Mouse (Mus musculus): ENCODE results near the gene Mcam.

Gene Mcam

DNA sequence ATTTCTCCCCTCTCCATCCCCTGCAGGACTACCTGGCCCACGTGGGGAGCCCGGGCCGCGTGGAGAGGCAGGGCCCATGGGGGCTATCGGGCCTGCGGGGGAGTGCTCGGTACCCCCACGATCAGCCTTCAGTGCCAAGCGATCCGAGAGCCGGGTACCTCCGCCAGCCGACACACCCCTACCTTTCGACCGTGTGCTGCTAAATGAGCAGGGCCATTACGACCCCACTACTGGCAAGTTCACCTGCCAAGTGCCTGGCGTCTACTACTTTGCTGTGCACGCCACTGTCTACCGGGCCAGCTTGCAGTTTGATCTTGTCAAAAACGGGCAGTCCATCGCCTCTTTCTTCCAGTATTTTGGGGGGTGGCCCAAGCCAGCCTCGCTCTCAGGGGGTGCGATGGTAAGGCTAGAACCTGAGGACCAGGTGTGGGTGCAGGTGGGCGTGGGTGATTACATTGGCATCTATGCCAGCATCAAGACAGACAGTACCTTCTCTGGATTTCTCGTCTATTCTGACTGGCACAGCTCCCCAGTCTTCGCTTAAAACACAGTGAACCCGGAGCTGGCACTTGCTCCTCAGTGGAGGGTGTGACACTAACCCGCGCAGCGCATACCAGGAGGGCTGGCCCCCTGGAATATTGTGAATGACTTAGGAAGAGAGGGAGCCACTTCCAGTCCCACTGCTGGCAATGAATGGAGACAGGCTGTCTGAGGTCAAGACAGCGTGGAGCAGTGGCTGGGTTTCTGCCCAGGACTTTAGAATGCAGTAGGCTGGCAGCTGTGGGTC lies 25.8 kb upstream of the Mcam start:
- DNase-seq (ENCODE audit: extremely low read depth, insufficient read length, low spot score): no peak

DNA sequence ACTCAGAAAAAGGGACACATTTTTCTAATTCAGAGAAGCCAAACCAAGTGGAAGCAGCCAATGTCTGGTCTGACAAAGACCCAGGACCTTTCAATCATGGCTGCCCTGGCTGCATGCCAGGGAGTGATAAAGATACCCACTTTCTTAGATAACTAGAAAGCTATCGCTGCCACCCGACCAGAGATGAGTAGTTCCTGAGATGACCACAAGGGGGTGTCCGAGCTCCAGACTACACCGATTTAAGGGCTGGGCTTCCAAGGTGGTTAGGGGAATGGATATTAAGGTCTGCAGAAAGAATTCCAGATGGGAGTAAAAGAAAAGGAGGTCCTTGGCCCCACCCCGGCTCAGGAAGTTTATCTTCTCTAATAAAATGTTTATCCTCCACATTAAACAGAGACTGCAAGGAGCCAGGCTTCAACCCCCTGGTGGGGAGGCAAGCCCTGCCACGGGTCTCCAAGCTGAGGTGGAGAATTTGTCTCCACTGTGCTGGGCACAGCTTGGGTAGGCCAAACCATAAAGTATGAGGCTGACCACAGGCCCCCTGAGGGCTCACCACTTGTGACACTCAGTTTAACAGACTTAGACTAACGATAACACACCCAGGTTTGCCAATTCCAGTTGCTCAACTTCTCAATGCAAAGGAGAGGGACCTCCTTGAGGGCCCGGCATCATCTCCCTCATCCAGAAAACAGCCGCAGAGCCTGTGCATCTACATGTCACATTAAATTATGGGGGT lies 24.7 kb upstream of the Mcam start:
- peak; percentile 48 for DNase-seq (ENCODE audit: extremely low read depth, insufficient read length, low spot score)

DNA sequence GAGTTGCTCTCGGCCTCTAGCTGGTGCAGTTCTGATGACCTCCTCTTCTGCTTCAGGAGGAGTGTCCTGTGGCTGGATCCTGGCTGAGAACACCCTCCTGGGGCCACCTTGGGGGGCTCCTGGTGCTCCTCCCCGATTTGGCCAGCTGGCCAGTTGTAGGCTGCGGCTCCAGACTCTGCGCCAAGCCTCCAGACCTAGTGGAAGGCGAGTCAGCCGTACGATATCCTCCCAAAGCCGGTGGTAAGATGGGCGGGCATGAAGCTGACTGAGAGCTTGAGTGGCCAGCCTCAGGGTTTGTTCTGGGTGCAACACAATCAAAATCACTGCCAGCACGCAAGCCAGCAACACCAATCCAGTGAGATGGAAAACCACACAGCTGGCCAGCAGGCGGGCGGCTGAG lies 22.4 kb upstream of the Mcam start:
- DNase-seq (ENCODE audit: extremely low read depth, insufficient read length, low spot score): peak; percentile 80

DNA sequence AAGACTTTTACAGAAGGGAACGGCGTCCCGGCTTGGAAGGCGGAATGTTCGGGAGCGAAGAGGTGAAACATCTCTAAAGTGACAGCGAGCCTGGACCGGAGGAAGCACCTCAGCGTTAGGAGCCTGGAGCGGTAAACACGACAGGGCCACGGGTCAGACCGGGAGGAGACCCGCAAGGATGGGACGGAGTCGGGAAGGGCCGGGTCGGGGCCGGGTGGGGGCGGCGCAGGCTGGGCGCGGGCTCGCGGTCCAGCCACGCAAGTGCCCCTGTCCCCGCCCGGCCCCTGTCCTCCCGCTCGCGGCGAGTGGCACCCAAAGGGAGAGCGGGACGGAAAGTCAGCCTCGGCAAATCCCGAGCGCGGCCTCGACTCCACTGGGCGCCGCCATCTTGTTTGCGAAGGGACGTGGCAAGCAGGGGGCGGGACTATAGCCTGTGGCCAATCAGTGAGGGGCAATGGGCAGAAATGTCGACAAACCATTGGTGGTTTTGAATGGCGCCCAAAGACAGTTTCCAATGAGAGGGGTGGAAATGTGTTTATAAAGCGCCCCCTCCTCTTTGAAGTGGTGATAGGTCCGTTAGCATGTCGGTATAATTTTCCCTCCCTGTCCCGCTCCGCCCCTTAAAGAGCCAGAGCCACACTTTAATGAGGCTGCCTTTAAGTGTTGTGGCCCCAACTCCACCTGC lies 21.0 kb upstream of the Mcam start, which contains the start of the genes Gm49380 and Rnf26:
Gene Gm49380 (minus strand): TSS at position 396 of the 685 bp plus-strand sequence.
Gene Rnf26 (minus strand): TSS at position 413 of the 685 bp plus-strand sequence.
- peak; percentile 87 for DNase-seq (ENCODE audit: extremely low read depth, insufficient read length, low spot score)

DNA sequence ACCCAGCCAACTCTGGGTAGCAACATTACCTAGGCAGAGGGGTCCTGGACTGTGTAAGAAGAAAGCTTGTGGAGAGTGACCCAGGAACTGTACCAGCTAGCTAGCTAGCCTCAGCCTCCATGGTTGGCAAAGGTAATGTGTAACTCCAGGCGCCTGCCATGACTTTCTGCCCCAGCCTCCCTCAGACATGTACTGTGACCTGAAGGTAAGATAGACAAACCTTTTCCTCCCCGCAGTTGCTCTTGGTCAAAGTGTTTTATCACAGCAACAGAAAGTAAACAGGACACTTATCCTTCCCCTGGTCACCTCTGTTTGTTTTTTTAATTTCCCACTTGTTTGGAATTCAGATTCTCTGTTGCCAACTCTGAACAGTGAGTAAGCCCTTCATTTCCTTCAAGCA lies 19.8 kb upstream of the Mcam start:
- no peak for DNase-seq (ENCODE audit: extremely low read depth, insufficient read length, low spot score)

DNA sequence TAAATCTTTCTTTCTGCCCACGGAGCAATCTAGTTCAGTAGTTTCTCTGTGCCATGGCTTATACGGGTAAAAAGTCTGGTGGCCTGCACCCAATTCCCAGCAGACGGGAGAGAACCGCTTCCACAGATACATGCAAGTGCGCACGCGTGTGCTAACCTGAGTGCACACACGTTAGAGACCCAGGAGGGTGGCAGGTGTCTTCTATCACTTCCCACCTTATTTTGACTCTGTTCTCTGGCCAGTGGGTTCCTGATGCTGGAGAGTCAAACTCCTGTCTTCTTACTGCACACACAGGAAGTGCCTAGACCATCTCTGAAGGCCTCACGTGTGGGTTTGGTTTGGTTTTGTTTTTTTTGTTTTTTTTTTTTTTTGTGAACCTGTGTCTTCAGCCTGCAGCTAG lies 18.7 kb upstream of the Mcam start:
- DNase-seq (ENCODE audit: extremely low read depth, insufficient read length, low spot score): no peak

DNA sequence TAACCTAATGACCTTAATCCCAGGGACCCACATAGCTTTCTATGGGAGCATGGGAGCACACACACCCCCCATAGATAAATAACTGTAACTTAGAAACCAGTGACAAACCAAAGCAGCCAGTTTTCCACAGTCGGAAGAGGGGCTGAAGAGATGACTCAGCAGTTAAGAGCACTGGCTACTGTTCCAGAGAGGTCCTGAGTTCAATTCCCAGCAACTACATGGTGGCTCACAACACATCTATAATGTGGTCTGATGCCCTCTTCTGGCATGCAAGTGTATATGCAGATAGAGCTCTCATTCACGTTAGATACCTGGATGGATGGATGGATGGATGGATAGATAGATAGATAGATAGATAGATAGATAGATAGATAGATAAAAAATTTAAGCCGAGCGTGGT lies 18.1 kb upstream of the Mcam start:
- no peak for DNase-seq (ENCODE audit: extremely low read depth, insufficient read length, low spot score)

DNA sequence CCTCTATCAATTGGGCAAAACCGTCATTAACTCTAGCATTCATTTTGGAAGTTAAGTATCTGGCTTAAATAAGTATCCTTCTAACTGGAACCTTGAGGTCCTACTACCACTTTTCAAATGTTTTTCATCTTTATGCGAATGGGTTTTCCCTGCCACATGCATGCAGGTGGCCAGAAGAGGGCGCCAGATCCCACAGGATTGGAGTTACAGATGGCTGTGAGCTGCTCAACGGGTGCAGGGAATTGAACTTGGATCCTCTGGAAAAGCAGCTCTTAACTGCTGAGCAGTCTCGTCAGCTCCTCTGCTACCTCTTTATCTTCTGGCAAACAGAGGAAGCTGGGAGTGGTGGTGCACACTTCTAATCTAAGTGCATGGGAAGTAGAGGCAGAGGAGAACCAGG lies 15.3 kb upstream of the Mcam start:
- DNase-seq (ENCODE audit: extremely low read depth, insufficient read length, low spot score): no peak

DNA sequence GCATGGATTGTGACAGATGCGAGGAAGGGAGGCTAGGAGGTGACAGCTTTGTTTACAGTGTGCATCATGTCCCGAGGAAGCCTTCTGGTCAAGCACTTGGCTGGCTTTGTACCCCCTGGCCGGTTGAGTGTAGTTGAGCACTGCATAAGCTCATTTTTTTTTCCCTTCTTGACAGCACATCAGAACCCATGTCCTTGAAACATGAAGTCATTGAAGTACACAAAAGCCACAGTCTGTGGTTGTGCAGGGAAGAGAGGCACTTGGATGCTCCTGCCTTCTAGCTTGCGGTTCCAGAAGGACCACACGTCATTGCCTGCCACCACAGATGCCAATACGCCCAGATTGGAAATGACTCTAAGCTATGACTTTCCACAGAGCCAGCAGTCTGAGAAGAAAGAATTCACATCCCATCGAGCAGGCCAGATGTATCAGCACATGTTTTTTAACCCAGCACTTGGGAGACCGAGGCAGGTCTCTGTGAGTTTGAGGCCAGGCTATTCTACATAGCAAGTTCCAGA lies 14.3 kb upstream of the Mcam start:
- no peak for DNase-seq (ENCODE audit: extremely low read depth, insufficient read length, low spot score)

DNA sequence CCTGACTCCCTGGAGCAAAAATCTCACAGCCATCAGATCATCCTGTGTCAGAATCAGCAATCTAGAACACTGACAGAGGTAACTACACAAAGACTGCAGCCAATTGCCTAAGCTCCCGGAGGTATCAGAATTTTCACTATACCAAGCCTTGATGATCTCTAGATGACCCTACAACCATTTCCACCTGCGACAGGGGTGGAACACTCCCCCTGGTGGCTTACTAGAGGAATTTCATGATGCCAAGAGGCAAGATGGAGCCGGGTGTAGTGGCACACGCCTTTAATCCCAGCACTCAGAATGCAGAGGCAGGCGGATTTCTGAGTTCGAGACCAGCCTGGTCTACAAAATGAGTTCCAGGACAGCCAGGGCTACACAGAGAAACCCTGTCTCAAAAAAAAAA lies 10.0 kb upstream of the Mcam start:
- no peak for DNase-seq (ENCODE audit: extremely low read depth, insufficient read length, low spot score)

DNA sequence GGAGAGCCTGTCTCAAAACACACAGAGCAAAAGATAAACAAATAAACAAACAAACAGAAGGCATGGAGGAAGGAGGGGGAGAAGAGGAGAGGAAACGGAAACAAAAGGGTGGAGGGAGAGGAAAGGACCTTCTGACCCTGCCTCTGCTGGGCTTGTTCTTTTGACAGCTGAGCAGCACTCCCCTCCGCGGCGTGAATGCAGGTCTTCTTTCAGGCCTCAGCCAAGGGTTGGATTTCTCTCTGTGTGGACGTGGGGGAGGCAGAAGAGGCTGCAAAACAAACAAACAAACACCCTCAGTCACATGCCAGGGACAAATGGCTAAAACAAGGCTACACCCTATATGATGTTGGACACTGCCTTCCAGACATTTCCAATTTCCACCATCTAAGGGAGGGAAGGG lies 9.2 kb upstream of the Mcam start:
- DNase-seq (ENCODE audit: extremely low read depth, insufficient read length, low spot score): no peak

DNA sequence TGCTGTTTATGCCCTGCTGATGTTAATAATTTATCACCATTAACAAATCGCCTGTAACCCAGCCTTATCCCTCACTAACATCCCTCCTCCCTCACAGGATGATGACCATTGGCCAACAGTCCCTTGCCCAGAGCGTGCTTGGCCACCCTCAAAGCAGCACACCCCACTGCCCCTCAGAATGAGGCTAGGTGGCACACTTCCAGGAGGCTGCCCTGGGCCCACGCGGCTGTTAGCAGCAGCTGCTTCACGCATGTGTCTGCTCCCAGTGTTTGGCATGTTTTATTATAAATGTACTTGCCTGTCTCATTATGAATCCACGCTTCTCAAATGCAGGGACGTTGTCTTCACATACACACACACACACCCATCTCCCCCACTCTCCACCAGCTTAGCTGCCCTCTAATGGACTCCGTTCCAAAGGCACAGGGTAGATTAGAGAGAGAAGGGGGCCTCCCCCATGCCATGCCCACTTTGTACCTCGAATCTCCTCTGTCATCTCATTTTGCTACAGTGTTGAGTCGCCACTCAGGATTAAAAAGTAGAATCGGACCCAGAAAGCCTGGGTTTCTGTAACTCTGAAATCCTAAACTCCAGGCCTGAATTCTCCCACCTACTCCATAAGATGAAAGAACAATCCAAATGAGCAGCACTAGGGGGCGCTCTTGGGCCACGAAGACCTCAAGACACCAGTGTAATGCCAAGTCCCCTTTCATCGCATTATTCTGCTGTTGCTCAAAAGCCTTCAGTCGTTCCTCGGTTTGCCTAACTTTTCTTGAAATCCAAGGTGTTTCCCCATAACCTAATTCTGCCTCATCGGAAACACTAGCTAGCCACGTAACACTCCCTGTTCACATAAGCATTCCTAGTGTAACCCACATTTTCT lies 8.5 kb upstream of the Mcam start:
- no peak for DNase-seq (ENCODE audit: extremely low read depth, insufficient read length, low spot score)

DNA sequence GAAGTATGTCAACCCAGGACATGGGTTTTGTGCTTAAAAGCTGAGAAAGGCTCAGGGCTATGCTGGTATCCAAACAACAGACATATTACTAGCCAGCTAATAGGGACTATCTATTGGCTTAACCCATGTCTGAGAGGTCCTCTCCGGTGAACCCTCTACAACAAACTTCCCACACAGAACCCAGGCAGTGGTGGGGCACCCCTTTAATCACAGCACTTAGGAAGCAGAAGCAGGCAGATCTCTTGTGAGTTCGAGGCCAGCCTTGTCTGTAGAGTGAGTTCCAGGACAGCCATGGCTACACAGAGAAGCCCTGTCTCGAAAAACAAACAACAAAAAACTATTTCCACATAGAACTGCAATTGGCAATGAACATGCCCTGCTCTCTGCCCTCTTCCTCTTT lies 7.5 kb upstream of the Mcam start:
- DNase-seq (ENCODE audit: extremely low read depth, insufficient read length, low spot score): no peak

DNA sequence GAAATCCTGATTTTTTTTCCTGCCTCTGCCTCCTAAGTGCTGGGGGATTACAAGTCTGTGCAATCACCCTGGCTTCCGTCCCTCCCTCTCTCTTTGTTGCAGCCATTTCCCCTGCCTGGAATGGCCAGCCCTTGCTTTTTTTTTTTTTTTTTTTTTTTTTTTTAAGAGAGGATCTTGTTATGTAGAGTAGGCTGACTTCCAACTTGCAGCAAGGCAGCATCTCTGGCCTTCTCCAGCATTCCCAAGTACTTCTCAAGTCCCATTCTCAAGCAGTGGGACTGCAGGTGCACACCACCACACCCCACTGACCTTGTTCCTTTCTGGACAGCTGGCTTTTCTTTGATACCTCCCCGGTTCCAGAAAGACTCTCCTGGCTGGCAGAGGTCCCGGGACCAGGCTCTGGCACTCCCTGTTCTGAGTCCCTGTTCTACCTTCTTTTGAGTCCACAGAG lies 6.9 kb upstream of the Mcam start:
- no peak for DNase-seq (ENCODE audit: extremely low read depth, insufficient read length, low spot score)

DNA sequence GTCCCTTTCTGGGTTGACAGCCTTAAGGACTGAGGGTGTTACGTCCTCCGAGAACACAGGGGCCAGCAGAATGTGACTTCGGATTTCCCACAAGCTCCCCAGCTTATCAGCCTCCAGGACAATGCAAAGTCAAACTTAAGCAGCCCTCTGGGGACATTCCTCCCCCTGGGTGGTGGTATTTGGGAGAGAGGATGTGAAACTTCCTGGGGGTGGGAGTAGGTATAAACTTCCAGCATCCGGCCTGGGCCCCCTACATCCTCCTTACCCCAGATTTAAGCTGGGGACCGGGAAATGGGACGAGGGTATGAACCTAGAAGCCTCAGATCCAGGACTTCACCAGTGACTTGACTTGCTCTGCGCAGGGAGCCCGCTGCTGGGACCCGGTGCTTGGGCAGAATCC lies 4.6 kb upstream of the Mcam start:
- DNase-seq (ENCODE audit: extremely low read depth, insufficient read length, low spot score): no peak

DNA sequence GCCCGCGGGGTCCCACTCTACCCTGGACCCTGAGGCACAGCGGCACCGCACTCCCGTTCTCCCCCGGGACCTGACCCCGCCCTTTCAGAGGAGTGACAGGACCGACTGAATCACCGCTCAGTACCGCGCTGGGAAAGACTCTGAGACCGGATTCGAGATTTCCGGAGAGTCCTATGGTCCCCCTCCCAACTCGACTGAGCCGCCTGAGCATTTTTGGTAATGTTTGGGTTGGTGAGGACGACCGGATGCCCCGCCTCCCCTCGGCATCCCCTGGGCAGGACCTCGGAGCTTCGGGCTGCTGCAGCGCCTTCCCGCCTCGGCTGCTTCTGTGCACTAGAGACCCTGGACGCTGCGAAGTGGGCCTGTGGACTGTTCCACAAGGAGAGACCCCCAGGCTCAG lies 4.2 kb upstream of the Mcam start:
- DNase-seq (ENCODE audit: extremely low read depth, insufficient read length, low spot score): peak; percentile 77

DNA sequence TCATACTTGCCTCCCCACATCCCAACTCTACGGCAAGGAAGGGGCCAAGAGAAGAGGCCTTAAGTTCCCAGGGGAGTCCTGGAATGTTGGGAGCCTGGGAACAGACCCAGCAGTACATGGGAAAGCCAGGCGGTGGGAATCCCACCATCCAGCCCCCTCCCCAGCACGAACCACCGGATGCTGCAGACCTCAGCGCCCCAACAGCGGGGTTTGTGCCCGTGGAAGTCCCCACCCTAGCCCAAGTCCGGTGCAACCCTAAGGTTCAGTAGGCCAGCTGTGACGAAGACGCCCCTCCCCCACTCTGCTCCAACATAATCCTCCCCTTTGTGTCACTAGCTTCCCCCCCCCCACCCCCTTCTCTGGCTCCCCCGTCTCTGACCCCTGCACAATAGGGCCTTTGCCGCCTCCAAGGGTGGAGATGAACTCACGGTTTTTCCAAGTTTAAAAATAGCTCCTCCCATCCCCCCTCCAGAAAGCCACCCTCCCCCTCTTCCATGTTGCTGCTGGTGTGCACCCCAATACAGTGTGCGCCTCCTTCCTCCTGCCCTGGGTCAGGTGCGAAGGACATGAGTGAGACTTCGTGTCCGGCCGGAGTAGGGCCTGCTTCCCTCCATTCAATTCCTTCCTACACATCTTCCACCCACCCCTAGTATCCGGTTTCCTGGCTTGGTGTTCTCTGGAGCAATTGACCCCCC lies 3.5 kb upstream of the Mcam start:
- DNase-seq (ENCODE audit: extremely low read depth, insufficient read length, low spot score): peak; percentile 41

DNA sequence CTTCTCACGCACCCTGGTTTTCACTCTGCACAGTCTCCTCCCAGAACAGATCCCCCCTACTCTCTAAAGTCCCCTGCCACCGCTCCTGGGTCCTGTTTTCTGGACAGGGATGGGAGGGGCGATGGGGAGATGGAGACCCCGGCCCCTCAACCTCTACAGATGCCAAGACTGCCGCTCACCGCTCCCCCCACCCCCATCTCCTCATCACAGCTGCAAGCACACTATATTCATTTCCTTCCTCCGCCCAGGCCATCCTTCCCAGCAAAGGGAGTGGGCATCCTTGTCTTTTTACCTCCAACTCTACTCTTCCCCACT lies 3.0 kb upstream of the Mcam start:
- no peak for DNase-seq (ENCODE audit: extremely low read depth, insufficient read length, low spot score)

DNA sequence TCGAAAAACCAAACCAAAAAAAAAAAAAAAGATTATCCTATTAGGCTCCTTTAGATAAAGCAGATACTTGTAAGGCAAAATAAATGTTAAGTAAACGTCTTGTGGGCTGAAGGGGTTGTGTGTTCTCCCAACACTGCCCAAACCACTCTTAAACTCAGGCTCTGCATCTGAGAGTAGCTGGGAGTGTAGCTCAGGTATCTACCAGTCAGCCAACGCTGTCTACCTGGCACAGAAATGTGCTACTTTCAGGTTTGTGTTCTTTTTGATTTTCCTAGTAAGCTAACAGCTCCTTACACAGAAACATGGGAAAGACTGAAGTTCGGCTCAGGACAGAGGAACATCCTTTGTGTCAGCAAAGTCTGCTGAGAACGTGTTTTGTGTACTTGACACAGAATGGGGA lies 2.1 kb upstream of the Mcam start:
- DNase-seq (ENCODE audit: extremely low read depth, insufficient read length, low spot score): no peak

DNA sequence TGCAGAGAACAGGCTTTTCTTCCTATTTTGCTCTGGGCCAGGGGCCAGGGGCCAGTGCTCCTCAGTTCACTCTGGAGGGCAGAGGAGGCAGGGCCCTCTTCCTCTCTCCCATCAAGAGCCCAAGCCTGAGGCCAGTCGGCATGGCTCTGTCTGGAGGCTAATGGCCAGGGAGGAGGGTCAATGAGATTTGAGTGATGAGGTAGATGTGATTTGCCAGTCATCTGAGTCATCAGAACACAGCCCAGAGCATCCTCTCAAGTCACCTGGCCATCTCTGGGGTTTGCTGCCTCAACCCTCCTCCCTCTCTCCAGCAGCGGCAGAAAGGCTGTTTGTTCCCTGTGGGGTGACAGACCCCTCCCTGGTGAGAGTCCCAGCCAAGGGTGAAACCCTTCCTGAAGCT lies 982 bp upstream of the Mcam start:
- DNase-seq (ENCODE audit: extremely low read depth, insufficient read length, low spot score): no peak
